Mouse (Mus musculus): ENCODE measurements around the gene Rdh5. TPM values are rescaled to one million over a fixed set of nuclear protein-coding genes. Genes with fewer than 3 reads are reported as not detected.

Gene Rdh5
- polyA plus RNA-seq, 1 experiment from 2014 or later: 10.7 TPM

DNA sequence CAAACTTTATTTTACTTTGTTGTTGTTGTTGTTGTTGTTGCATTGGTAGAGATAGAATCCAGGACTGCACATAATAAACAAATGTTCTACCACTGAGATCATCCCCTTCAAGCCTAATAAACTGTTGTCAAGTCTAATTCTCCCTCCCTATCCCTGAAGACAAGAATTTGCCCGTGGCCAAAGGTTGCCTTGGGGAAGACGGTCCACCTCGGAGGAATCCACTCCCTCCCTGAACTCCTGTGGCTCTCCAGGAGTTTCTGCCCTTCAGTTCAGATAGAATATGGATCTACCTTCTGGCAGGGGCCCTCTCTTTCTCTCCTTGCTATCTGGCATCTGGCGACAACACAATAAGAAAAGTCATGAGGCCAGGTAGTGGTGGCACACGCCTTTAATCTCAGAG is 17.9 kb downstream of the Rdh5 start:
- H3K4me1 ChIP-seq (ENCODE audit: control insufficient read depth, insufficient read depth, low read length): no peaks in the 10 kb centered on the region
- WGBS: 78% methylated on average over 5 of the region's 5 CpGs
- DNase-seq (ENCODE audit: low spot score) (no peak), ATAC-seq (ENCODE audit: insufficient read depth, low FRiP score, low TSS enrichment) (no peak)
- H3K9ac ChIP-seq (ENCODE audit: low read length): no peak overlapping the region
- 0 out of 2 replicates have a peak, but pooled peaks cover 2% of the 10 kb centered on the region for H3K27me3 ChIP-seq (ENCODE audit: control insufficient read depth, insufficient read depth, low read length)
- no peak overlapping the region for H3K27ac ChIP-seq (ENCODE audit: low read depth, low read length)
- no peak overlapping the region for H3K4me2 ChIP-seq (ENCODE audit: low read depth)
- H3K9me3 ChIP-seq (ENCODE audit: control insufficient read depth, low read length): no peaks in the 10 kb centered on the region
- no peaks in the 10 kb centered on the region for H3K36me3 ChIP-seq (ENCODE audit: control insufficient read depth, insufficient read depth, low read length)
- no peak overlapping the region for H3K4me3 ChIP-seq (ENCODE audit: low read depth, low read length)

GRCm38 (mm10) chr10:128902409-128902988 is 20.2 kb downstream of the Rdh5 start:
- Histone ChIP-seq H3K9ac (ENCODE audit: low read length) (no peak overlapping the region), H3K27me3 (ENCODE audit: control insufficient read depth, insufficient read depth, low read length) (no peaks in the 10 kb centered on the region), H3K27ac (ENCODE audit: low read depth, low read length) (no peak overlapping the region), H3K36me3 (ENCODE audit: control insufficient read depth, insufficient read depth, low read length) (no peaks in the 10 kb centered on the region), H3K4me3 (ENCODE audit: low read depth, low read length) (no peak overlapping the region), H3K4me1 (ENCODE audit: control insufficient read depth, insufficient read depth, low read length) (no peaks in the 10 kb centered on the region), H3K4me2 (ENCODE audit: low read depth) (no peak overlapping the region), H3K9me3 (ENCODE audit: control insufficient read depth, low read length) (no peaks in the 10 kb centered on the region)
- ATAC-seq (ENCODE audit: insufficient read depth, low FRiP score, low TSS enrichment) (no peak), DNase-seq (ENCODE audit: low spot score) (no peak)
- WGBS: 81% methylated on average over 3 of the region's 3 CpGs

DNA sequence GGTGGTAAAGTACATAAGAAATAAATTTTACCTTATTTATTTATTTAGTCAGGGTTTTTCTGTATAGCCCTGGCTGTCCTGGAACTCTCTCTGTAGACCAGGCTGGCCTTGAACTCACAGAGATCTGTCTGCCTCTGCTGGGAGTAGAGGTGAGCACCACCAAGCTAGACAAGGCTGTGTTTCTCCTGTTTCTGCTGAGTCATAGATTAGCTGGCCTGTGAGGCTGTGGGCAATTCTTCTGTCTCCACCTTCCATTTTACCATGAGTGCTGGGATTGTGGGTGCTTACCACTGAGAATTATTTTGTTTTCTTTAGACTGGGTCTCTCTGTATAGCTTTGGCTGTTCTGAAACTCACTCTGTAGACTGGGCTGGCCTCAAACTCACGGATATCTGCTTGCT is 21.3 kb downstream of the Rdh5 start:
- Histone ChIP-seq H3K27ac (ENCODE audit: low read depth, low read length) (no peak overlapping the region), H3K9ac (ENCODE audit: low read length) (no peak overlapping the region), H3K4me1 (ENCODE audit: control insufficient read depth, insufficient read depth, low read length) (no peaks in the 10 kb centered on the region), H3K4me3 (ENCODE audit: low read depth, low read length) (no peak overlapping the region), H3K4me2 (ENCODE audit: low read depth) (no peak overlapping the region), H3K9me3 (ENCODE audit: control insufficient read depth, low read length) (no peaks in the 10 kb centered on the region), H3K27me3 (ENCODE audit: control insufficient read depth, insufficient read depth, low read length) (peaks cover 4% of the 10 kb centered on the region), H3K36me3 (ENCODE audit: control insufficient read depth, insufficient read depth, low read length) (no peaks in the 10 kb centered on the region)
- DNase-seq (ENCODE audit: low spot score): no peak
- no peak for ATAC-seq (ENCODE audit: insufficient read depth, low FRiP score, low TSS enrichment)
- 74% methylated on average over 1 of the region's 1 CpGs for WGBS

DNA sequence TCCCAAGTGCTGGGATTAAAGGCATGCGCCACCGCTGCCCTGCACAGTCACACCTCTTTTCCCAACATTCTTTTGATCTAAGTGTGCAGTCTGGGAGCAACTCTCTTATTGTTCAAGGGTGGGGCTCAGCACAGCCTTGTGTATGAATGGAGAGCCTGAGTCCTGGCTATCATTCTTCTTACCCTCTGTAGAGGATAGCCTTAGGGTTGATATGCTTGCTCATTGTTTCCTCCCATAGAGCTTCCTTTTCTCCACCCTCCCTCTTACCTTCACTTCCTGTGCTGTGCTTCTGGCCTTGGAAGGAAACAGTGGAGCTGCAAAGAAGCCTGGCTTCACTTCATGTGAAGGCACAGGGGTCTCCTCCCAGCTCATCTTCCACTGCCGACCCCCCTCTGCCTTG is 22.0 kb downstream of the Rdh5 start, which contains the start of gene Cd63:
Cd63 (plus strand) TSS at position 292 of the 400 bp plus-strand sequence.
- H3K27ac ChIP-seq (ENCODE audit: low read depth, low read length): no peak within 1 kb of the TSS
- H3K4me1 ChIP-seq (ENCODE audit: control insufficient read depth, insufficient read depth, low read length): peaks cover 2% of the 10 kb centered on the region; the same call in 1 of the 2 replicates
- DNase-seq (ENCODE audit: low spot score): no peak
- 90% methylated on average over 3 of the region's 3 CpGs for WGBS
- H3K9ac ChIP-seq (ENCODE audit: low read length): no peak within 1 kb of the TSS
- H3K27me3 ChIP-seq (ENCODE audit: control insufficient read depth, insufficient read depth, low read length): peaks cover 7% of the 10 kb centered on the region
- no peak within 1 kb of the TSS for H3K4me3 ChIP-seq (ENCODE audit: low read depth, low read length)
- H3K36me3 ChIP-seq (ENCODE audit: control insufficient read depth, insufficient read depth, low read length): no peaks in the 10 kb centered on the region
- no peaks in the 10 kb centered on the region for H3K9me3 ChIP-seq (ENCODE audit: control insufficient read depth, low read length)
- no peak for ATAC-seq (ENCODE audit: insufficient read depth, low FRiP score, low TSS enrichment)
- no peak within 1 kb of the TSS for H3K4me2 ChIP-seq (ENCODE audit: low read depth)

GRCm38 (mm10) chr10:128899759-128900490 is 22.8 kb downstream of the Rdh5 start:
- H3K4me2 ChIP-seq (ENCODE audit: low read depth): no peak overlapping the region
- H3K4me1 ChIP-seq (ENCODE audit: control insufficient read depth, insufficient read depth, low read length): peaks cover 2% of the 10 kb centered on the region; the same call in 1 of the 2 replicates
- ATAC-seq (ENCODE audit: insufficient read depth, low FRiP score, low TSS enrichment): no peak
- H3K27ac ChIP-seq (ENCODE audit: low read depth, low read length): no peak overlapping the region
- H3K9me3 ChIP-seq (ENCODE audit: control insufficient read depth, low read length): no peaks in the 10 kb centered on the region
- no peak for DNase-seq (ENCODE audit: low spot score)
- H3K4me3 ChIP-seq (ENCODE audit: low read depth, low read length): no peak overlapping the region
- H3K27me3 ChIP-seq (ENCODE audit: control insufficient read depth, insufficient read depth, low read length): peaks cover 9% of the 10 kb centered on the region
- H3K36me3 ChIP-seq (ENCODE audit: control insufficient read depth, insufficient read depth, low read length): no peaks in the 10 kb centered on the region
- no peak overlapping the region for H3K9ac ChIP-seq (ENCODE audit: low read length)
- 80% methylated on average over 6 of the region's 6 CpGs for WGBS

GRCm38 (mm10) chr10:128897501-128897900 is 25.2 kb downstream of the Rdh5 start:
- ATAC-seq (ENCODE audit: insufficient read depth, low FRiP score, low TSS enrichment) (no peak), DNase-seq (ENCODE audit: low spot score) (no peak)
- Histone ChIP-seq H3K4me1 (ENCODE audit: control insufficient read depth, insufficient read depth, low read length) (peaks cover 2% of the 10 kb centered on the region), H3K4me3 (ENCODE audit: low read depth, low read length) (no peak overlapping the region), H3K9ac (ENCODE audit: low read length) (no peak overlapping the region), H3K9me3 (ENCODE audit: control insufficient read depth, low read length) (no peaks in the 10 kb centered on the region), H3K36me3 (ENCODE audit: control insufficient read depth, insufficient read depth, low read length) (no peaks in the 10 kb centered on the region), H3K27me3 (ENCODE audit: control insufficient read depth, insufficient read depth, low read length) (peaks cover 9% of the 10 kb centered on the region), H3K4me2 (ENCODE audit: low read depth) (no peak overlapping the region), H3K27ac (ENCODE audit: low read depth, low read length) (no peak overlapping the region)
- WGBS: 44% methylated on average over 1 of the region's 1 CpGs

DNA sequence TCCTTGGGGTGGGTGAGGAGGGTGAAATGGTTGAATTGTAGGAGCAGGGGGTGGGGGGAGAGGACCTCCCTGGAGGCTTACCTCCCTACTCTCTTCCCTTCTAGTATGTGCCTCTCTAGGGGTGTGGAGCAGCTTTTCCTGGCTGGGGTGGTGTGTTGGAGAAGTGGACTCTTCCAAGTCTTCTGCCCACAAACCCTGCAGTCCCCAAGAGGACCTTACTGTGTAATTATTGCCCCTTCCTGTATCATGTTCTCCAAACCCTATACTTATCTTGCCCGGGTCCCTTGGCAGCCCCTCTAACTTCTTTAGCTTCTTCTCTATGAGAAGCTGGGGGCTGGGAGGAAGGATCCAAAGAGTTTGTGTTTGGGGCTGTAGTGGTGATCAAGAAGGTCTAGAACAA is 25.9 kb downstream of the Rdh5 start:
- DNase-seq (ENCODE audit: low spot score) (no peak), ATAC-seq (ENCODE audit: insufficient read depth, low FRiP score, low TSS enrichment) (no peak)
- H3K4me1 ChIP-seq (ENCODE audit: control insufficient read depth, insufficient read depth, low read length): peaks cover 2% of the 10 kb centered on the region
- H3K9me3 ChIP-seq (ENCODE audit: control insufficient read depth, low read length): no peaks in the 10 kb centered on the region
- no peak overlapping the region for H3K4me3 ChIP-seq (ENCODE audit: low read depth, low read length)
- H3K4me2 ChIP-seq (ENCODE audit: low read depth): no peak overlapping the region
- no peaks in the 10 kb centered on the region for H3K36me3 ChIP-seq (ENCODE audit: control insufficient read depth, insufficient read depth, low read length)
- no peak overlapping the region for H3K27ac ChIP-seq (ENCODE audit: low read depth, low read length)
- H3K9ac ChIP-seq (ENCODE audit: low read length): no peak overlapping the region
- WGBS: 63% methylated on average over 1 of the region's 1 CpGs
- H3K27me3 ChIP-seq (ENCODE audit: control insufficient read depth, insufficient read depth, low read length): peaks cover 9% of the 10 kb centered on the region

DNA sequence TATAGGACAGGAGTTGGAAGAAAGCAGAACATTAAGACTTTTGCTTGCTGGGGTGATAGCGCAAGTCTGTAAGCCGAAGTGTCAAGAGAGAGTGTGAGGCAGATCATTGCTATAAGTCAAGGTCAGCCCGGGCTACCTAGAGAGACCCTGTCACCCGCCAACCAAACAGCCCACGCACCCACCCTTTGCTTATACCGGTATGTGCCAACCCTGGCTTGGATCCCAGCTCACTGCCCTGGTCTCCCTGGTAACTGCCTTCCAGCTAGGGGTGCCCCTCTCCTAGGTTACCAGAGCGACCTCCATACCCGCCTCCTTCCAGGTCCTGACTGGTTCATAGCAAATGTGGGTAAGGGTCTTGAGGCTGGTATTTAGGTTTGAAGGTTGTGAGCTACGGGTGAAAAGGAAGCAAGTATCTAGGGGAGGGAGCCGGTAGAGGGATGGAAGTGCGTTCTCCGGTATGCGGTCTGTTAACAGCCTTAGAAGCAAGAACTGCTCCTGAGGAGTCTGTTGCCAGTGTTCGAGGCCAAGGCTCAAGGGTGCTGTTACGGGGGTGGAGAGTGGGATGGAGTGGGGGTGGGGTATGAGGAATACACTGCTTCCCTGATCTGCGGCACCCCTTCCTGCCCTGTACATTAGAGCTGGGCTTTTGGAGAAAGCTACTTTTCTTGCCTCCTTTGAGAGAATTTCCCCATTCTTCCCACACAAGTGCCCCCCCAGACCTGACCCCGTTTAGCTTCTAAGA is 26.6 kb downstream of the Rdh5 start:
- H3K9ac ChIP-seq (ENCODE audit: low read length): no peak overlapping the region
- H3K4me1 ChIP-seq (ENCODE audit: control insufficient read depth, insufficient read depth, low read length): peaks cover 2% of the 10 kb centered on the region
- no peak overlapping the region; the same call in 1 of the 2 replicates for H3K4me2 ChIP-seq (ENCODE audit: low read depth)
- no peak overlapping the region for H3K27ac ChIP-seq (ENCODE audit: low read depth, low read length)
- ATAC-seq (ENCODE audit: insufficient read depth, low FRiP score, low TSS enrichment) (no peak), DNase-seq (ENCODE audit: low spot score) (no peak)
- H3K9me3 ChIP-seq (ENCODE audit: control insufficient read depth, low read length): no peaks in the 10 kb centered on the region
- H3K27me3 ChIP-seq (ENCODE audit: control insufficient read depth, insufficient read depth, low read length): peaks cover 9% of the 10 kb centered on the region
- no peaks in the 10 kb centered on the region for H3K36me3 ChIP-seq (ENCODE audit: control insufficient read depth, insufficient read depth, low read length)
- 2% methylated on average over 17 of the region's 17 CpGs for WGBS
- H3K4me3 ChIP-seq (ENCODE audit: low read depth, low read length): no peak overlapping the region

All from neural tube, embryonic 11.5 days (tissue).